Mouse (Mus musculus) NIH3T3 (cell line): ENCODE measurements around the gene Ucn3.
"Not testable (repeated sequence)": the region's sequence is repeated elsewhere in the genome, so short reads cannot be mapped to it uniquely, and the experiment has no call there.

ENCODE experiments used
- DNase-seq: peaks from one replicate; pipeline ENCODE4 v3.0.0-alpha.2; 2012; ENCODE audit warnings: low read depth

Ucn3 gene

GRCm38 (mm10) chr13:3945249-3945648, at the start of gene Ucn3:
Gene Ucn3, minus strand, starts transcription at chr13:3945349.
- no peak for DNase-seq

- DNase-seq, result peak; percentile 3
Measured at GRCm38 (mm10) chr13:3992081-3992480, 46.9 kb upstream of the Ucn3 start.

GRCm38 (mm10) chr13:3968849-3969248, 23.7 kb upstream of the Ucn3 start:
- no peak for DNase-seq

GRCm38 (mm10) chr13:3951198-3951914, 6.2 kb upstream of the Ucn3 start:
- peak; percentile 4 for DNase-seq

- no peak for DNase-seq
Measured at GRCm38 (mm10) chr13:3949477-3949876, 4.3 kb upstream of the Ucn3 start.

- no peak for DNase-seq
Measured at GRCm38 (mm10) chr13:3947267-3947666, 2.1 kb upstream of the Ucn3 start.

- no peak for DNase-seq
Measured at GRCm38 (mm10) chr13:3944699-3945098, 450 bp downstream of the Ucn3 start.

GRCm38 (mm10) chr13:3926046-3926445, 19.1 kb downstream of the Ucn3 start:
- no peak for DNase-seq

- DNase-seq, result no peak
Measured at GRCm38 (mm10) chr13:3925632-3926031, 19.5 kb downstream of the Ucn3 start.

GRCm38 (mm10) chr13:3924483-3924882, 20.7 kb downstream of the Ucn3 start:
- DNase-seq, result no peak

GRCm38 (mm10) chr13:3917571-3918311, 27.4 kb downstream of the Ucn3 start, which contains the start of the genes Net1 and Tubal3:
Gene Net1, minus strand, starts transcription at chr13:3918220.
Gene Tubal3, plus strand, starts transcription at chr13:3918274.
- DNase-seq, result peak; percentile 89

- no peak for DNase-seq
Measured at GRCm38 (mm10) chr13:3913504-3913903, 31.6 kb downstream of the Ucn3 start.

GRCm38 (mm10) chr13:3910356-3910755, 34.8 kb downstream of the Ucn3 start:
- DNase-seq, result no peak

- DNase-seq, result no peak
Measured at GRCm38 (mm10) chr13:3908262-3908661, 36.9 kb downstream of the Ucn3 start.

GRCm38 (mm10) chr13:3907151-3907696, 37.9 kb downstream of the Ucn3 start:
- no peak for DNase-seq

GRCm38 (mm10) chr13:3899301-3899700, 45.8 kb downstream of the Ucn3 start:
- DNase-seq, result no peak

- DNase-seq, result not testable (repeated sequence)
Measured at GRCm38 (mm10) chr13:3898202-3898601, 46.9 kb downstream of the Ucn3 start.

- peak; percentile 84 for DNase-seq
Measured at GRCm38 (mm10) chr13:3896913-3897312, 48.2 kb downstream of the Ucn3 start.

- DNase-seq, result no peak
Measured at GRCm38 (mm10) chr13:3896032-3896431, 49.1 kb downstream of the Ucn3 start.

GRCm38 (mm10) chr13:3895397-3895980, 49.7 kb downstream of the Ucn3 start:
- DNase-seq, result no peak

- no peak for DNase-seq
Measured at GRCm38 (mm10) chr13:3894549-3894948, 50.6 kb downstream of the Ucn3 start.

GRCm38 (mm10) chr13:3893126-3893734, 51.9 kb downstream of the Ucn3 start:
- peak; percentile 93 for DNase-seq
